Mouse (Mus musculus) heart, adult 18-20 months (tissue): ENCODE measurements around the gene Trim15. TPM values are rescaled to one million over a fixed set of nuclear protein-coding genes. Genes with fewer than 3 reads are reported as not detected.
A peak's percentile ranks its signal among the peaks of the same experiment; 100 is the strongest.

ENCODE experiments used
- DNase-seq, 2 experiments: peaks; one replicate each; pipeline ENCODE4 v3.0.0; 2021 to 2022; ENCODE audit warnings: mixed read lengths in 1 of 2
- total RNA-seq, 2 experiments: library from RNA; stranded (reverse); gene quantifications; 2 replicates each; pipeline ENCODE4 v1.2.3; 2021

Trim15 gene
- total RNA-seq, 2 experiments from 2014 or later, result not detected

- DNase-seq, result peak; percentile 92 to 93
Observed at GRCm38 (mm10) chr17:36826002-36826401, 41.0 kb downstream of the Trim15 start.

DNA sequence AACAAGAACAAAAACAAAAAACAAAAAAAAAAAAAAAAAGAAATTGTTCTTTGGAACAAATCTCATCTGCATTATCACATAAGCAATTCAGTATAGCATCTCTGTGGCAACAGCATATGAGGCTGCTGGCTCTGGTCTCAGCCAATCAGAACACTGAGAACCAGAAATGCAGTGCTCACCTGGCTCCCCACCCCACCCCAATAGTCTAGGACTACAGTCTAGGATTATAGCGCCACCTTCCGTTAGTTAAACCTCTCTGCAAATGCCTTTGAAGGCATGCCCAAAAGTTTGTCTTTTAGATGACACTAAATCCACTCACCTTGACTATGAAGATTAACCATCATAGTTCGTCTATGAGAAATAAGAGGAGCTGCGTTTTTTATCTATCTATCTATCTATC, 41.5 kb downstream of the Trim15 start:
- DNase-seq, result no peak

DNA sequence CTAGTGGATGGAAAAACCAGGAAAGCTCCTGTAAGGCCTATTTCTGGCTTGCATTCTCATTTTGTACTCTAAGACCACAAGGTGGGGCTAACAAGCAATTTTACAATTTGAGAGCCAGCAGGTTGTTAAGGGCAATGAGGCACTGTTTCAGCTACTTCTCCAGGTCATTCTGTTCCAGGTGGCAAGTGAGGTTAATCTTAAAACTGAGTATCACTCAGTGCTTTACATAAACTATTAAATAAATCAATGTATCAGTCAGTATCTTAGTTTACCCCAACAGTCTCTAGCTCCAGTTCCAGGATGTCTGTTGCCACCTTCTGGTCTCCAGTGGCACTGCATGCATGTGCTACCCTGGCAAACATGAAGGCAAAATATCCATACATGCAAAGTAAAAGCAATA, 43.0 kb downstream of the Trim15 start:
- DNase-seq, result peak; percentile 42 to 79

DNA sequence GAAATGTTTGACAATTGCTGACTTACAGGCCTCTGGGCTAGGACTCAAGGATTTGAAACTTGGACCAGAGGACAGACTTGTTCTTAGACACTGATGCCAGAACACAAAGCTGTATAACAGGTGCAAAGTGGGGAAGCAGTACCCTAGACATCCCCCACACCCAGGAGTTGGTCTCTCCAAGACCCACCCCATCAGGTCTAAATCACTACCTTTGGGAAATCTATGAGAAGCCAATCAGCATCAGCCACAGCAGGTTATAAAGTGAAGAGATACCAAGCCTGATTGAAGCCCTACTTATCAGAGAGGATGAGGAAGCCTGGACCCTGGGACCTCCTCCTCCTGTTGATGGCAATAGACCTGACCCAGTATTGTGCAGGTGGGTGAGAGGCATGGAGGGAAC, 55.1 kb downstream of the Trim15 start, which contains the start of gene H2-M10.6:
Gene H2-M10.6 (plus strand): TSS at position 301 of the 400 bp plus-strand sequence.
- DNase-seq, result no peak

Other genes starting within 250 kb of the Trim15 start
- gene H2-M9, start 224.5 kb downstream of the Trim15 start, total RNA-seq, result not detected
- not detected for gene H2-M1, start 195.0 kb downstream of the Trim15 start, total RNA-seq
- gene H2-M10.5, start 94.3 kb downstream of the Trim15 start, total RNA-seq, result not detected
- not detected for gene H2-M10.6, start 55.0 kb downstream of the Trim15 start, total RNA-seq
- 10 to 100 TPM; 17.8 to 18.5 TPM for gene Trim26, start 30.1 kb downstream of the Trim15 start, total RNA-seq
- under 1 TPM; 0.33 to 0.35 TPM for gene Trim10, start 2.4 kb upstream of the Trim15 start, total RNA-seq
- not detected for gene Trim40, start 22.9 kb upstream of the Trim15 start, total RNA-seq
- gene Trim31, start 30.9 kb upstream of the Trim15 start, total RNA-seq, result not detected
- gene Rnf39, start 75.7 kb upstream of the Trim15 start, total RNA-seq, result under 1 TPM; 0.72 to 0.87 TPM
- gene Ppp1r11, start 84.5 kb upstream of the Trim15 start, total RNA-seq, result 100 to 1,000 TPM in 1 of 2 experiments, 10 to 100 TPM in 1; 95.7 to 113 TPM
- gene Znrd1, start 91.3 kb upstream of the Trim15 start, total RNA-seq, result 10 to 100 TPM; 29.1 to 31.1 TPM
- 10 to 100 TPM; 15.1 to 16.2 TPM for gene Znrd1as, start 91.4 kb upstream of the Trim15 start, total RNA-seq
- gene 2410137M14Rik, start 114.0 kb upstream of the Trim15 start, total RNA-seq, result 1 to 10 TPM in 1 of 2 experiments, under 1 TPM in 1; 0.90 to 1.0 TPM
- gene H2-M5, start 122.3 kb upstream of the Trim15 start, total RNA-seq, result not detected
- 1 to 10 TPM; 1.7 to 2.0 TPM for gene Zfp57, start 134.0 kb upstream of the Trim15 start, total RNA-seq
- not detected for gene Mog, start 156.2 kb upstream of the Trim15 start, total RNA-seq
- 1 to 10 TPM; 6.0 to 8.2 TPM for gene Gabbr1, start 178.8 kb upstream of the Trim15 start, total RNA-seq
- gene Olfr90, start 221.3 kb upstream of the Trim15 start, total RNA-seq, result not detected
- gene Olfr91, start 231.1 kb upstream of the Trim15 start, total RNA-seq, result not detected